Mouse (Mus musculus) natural killer cell, adult 2 months (primary cell): ENCODE measurements around the gene Fcrlb.
"Not testable (repeated sequence)": the region's sequence is repeated elsewhere in the genome, so short reads cannot be mapped to it uniquely, and the experiment has no call there.

Experiments used
- DNase-seq, 2 experiments: peaks; one replicate each; pipeline ENCODE4 v3.0.0; 2022; ENCODE audit warnings: low spot score in 2 of 2

The Fcrlb gene

DNA sequence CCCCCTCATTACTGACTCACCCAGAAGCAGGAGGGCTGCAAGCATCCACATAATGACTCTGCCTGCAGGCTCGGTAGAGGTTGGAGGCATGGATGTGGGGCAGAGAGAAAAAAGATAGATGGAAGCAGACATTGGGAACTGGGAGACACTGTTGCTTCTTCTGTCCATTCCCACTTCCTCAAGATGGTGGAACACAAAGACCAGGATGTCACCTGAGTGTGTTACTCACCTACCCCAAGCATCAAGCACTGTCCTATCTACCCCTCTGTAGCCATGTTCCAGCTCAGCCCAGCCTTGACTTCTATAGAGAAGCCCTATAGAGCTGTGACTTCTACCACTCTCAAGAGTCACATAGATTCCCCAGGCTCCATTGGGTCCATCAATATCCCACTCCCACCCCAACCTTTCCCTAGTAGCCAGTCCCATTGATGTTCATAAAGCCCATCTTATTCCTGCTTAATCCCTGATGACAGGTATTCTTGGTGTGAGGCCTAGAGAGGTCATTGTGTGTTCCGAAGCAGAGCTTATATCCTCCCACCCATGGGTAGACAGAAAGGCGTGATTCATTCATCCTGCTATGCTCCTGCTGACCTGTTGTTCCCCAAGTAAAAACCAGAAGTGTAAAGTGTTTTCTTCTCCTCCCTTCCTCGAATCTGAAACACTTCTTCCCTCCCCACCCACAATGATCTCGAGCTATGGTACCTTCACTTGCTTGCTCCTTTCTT lies at the start of gene Fcrlb:
Fcrlb (minus strand) TSS at position 51 of the 725 bp plus-strand sequence.
- no peak for DNase-seq

DNA sequence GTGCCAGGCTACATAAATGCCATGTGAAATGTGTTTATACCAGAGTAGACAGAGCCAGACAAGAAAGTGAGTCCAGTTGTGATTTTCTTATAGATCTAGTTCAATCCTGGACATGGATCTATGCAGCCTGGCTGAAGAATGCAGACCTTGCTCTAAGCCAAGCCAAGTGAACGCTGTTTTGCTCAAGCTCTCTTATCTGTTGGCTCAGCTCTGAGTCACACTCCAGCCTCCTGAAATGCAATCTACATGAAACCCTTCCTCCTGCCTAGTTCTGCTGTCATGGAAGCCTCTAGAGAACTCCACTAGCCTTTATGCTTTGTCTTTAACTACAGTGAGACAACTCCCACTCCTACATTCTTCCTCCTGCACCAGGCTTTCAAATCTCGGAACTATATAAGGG lies 49.6 kb upstream of the Fcrlb start:
- no peak for DNase-seq

DNA sequence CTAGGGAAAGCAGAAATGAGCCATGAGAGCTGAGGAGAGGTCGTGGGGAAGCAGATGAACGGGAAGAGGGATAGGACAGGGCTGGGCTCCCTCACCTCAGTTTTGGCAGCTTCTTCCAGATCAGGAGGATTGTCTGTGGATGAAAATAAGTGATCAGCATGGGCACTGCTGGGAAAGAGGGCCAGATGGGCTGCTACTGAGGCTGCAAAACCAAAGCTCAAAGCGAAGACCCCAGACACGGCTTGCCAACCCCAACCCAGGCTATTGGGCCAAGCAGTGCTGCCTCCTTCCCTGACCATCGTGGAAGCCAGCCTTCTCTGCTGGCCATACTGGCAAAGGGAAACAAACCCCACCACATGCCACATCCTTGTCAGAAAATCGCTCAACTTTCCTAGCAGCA lies 48.4 kb upstream of the Fcrlb start:
- DNase-seq: no peak

- no peak for DNase-seq
Observed at GRCm38 (mm10) chr1:170959791-170960190, 47.0 kb upstream of the Fcrlb start.

DNA sequence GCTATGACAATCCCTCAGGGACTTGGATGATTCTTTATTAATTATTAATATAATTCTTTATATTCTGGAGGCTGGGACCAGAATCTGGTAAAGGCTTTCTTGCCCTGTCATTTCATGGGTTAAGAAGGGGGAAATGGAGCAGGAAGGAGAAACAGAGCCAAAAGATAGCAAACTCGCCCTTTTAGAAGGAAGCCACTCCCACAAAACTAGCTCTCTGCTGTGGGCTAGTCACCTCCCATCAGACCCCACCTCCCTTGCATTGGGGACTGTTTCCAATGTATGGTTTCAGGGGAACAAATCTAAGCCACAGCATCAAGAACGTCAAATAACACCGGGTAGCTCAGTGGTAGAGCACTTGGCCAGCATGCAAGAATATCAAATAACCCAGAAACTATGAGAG lies 45.5 kb upstream of the Fcrlb start:
- no peak for DNase-seq

DNA sequence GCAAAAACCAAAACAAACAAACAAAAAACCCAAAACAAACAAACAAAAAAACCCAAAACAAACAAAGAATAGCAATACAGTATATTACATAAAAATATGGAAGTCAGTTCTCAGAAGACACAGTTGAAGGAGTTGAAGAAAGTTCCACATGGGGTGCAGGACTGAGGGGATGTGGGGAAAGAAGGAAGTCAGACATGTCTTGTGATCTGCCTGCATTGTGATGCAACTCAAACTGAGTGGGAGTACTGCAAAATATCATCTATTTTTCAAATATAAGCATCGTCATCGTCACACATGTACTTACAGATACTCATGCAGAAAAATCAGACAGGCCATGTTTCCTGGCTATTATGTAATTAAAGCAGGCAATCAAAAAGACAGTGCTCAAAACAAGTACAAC lies 40.5 kb upstream of the Fcrlb start:
- no peak for DNase-seq

- DNase-seq: peak in 1 of 2 experiments; percentile 20
Observed at GRCm38 (mm10) chr1:170950772-170951171, 38.0 kb upstream of the Fcrlb start.

- DNase-seq: not testable (repeated sequence)
Observed at GRCm38 (mm10) chr1:170944908-170945307, 32.2 kb upstream of the Fcrlb start.

GRCm38 (mm10) chr1:170944151-170944550 lies 31.4 kb upstream of the Fcrlb start:
- not testable (repeated sequence) for DNase-seq

DNA sequence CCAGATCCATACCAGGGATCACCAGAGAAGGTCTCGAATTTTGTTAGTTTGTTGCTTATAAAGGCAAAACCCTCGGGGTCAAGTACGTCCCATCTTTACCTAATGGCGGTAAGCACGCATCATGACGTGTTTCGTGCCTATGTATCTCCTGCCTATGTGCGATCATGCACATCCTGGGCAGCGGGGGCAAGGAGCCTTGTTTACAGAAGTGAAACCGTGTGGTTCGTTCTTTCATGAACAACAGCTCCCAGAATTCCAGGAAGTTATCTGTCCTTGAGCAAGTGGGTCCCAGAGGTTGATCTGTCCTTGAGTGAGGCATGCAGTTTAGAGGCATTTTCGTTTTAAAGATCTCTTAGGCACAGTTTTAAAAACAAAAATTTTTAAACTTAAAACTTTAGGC lies 26.5 kb upstream of the Fcrlb start:
- peak in 1 of 2 experiments; percentile 76 for DNase-seq

GRCm38 (mm10) chr1:170934383-170934782 lies 21.6 kb upstream of the Fcrlb start:
- peak; percentile 47 to 67 for DNase-seq

GRCm38 (mm10) chr1:170933940-170934339 lies 21.2 kb upstream of the Fcrlb start:
- DNase-seq: no peak

DNA sequence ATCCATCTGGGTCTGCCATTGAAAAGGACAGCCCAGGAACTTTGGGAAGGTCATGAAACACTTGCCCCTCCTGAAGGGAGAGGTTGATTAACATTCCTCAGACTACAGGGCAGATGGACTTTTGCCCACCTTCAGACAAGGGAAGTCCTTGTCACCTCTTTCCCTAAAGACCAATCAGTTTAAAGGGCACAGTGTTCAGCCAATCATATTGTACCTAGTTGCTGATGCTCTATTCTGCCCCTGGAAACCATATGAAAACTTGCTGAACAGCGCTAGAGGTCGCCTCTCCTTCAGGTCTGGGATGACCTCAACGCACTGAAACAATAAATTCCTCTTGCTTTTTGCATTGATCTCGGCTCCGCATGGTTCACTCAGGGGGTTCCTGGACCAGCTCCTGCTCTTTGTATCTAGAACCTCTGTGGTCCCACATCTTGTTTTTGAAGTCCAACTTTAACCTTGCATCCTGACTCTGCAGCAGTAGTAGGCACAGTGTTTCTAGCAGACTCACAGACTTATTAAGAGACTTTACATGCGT lies 20.7 kb upstream of the Fcrlb start:
- no peak for DNase-seq

GRCm38 (mm10) chr1:170932043-170932442 lies 19.3 kb upstream of the Fcrlb start:
- DNase-seq: no peak

- no peak for DNase-seq
Observed at GRCm38 (mm10) chr1:170929245-170929644, 16.5 kb upstream of the Fcrlb start.

DNA sequence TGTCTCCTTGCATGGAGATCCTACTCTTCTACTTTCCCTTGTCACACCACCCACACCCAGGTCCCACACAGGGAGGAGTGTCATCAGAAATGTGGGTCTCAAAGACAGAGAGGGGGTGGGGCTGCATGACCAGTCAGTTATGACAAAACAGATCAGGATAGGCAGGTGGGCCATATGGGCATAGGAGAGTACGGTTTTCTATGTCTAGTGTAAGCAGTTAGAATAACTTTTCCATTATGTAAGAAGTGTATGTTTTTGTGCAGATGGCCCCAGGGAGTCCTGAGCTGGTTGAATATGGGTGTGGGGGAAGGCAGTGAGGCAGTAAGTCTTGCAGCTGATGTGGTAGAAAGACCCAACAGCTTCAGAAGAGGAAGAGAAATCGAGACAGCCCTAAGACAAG lies 15.7 kb upstream of the Fcrlb start:
- DNase-seq: peak in 1 of 2 experiments; percentile 60

GRCm38 (mm10) chr1:170927378-170927777 lies 14.6 kb upstream of the Fcrlb start, which contains the start of gene Fcrla:
Fcrla (minus strand) TSS chr1:170927583.
- DNase-seq: peak in 1 of 2 experiments; percentile 49

- no peak for DNase-seq
Observed at GRCm38 (mm10) chr1:170926941-170927340, 14.2 kb upstream of the Fcrlb start.

GRCm38 (mm10) chr1:170924485-170924884 lies 11.7 kb upstream of the Fcrlb start:
- peak in 1 of 2 experiments; percentile 40 for DNase-seq

DNA sequence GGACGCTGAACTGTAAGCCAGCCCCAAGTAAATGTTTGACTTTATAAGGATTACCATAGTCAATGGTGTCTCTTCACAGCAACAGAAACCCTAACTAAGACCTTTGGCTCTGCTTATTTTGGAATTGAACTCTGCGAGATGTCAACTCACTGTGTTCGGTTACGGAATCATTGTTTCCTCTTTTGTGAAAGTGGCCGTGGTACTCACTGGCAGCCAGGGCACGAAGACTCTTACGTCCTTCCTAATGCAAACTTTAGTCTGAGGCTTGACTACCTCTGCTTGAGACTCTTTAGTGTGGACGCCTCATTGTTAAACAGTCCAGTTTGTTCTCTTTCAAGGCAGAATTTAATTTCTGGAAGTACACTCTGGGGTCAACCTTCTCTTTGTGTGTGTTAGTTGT lies 6.6 kb upstream of the Fcrlb start:
- DNase-seq: no peak

GRCm38 (mm10) chr1:170915657-170916056 lies 2.9 kb upstream of the Fcrlb start:
- DNase-seq: no peak

DNA sequence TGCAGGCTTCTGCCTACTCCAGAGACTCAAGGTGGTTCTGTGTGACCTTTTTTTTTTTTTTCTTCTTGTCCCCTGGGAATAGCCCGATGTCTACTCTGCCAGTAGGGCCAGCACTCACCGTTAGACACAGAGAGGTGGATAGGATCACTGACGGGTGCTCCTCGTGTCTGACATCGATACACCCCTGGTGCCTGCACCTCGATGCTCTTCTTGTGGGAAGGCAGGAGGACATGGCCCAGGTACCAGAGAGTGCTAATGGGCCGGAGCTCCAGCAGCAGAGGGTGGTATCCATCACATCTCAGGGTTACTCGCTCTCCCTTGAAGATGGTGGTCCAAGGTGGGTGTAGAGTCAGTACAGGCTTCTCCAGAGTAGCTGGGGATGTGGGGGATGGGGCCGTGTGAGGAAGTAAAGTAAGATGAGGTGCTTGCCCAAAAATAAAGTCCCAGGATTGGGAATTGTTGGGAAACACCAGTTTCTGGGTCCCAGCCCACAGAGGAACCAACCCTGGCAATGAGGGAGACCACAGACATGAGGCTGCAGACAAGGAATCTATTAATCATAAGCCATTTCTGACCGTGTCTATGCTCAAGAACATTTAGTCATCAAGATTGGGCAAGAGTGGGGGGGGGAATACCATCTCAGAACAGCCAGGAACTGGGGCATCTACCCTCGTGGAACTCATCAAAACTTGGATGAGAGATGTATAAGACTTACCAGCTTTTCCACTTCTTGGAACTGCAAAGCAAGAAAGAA lies 657 bp downstream of the Fcrlb start:
- DNase-seq: no peak

GRCm38 (mm10) chr1:170908341-170908740 lies 4.4 kb downstream of the Fcrlb start:
- no peak for DNase-seq
